Mouse (Mus musculus): ENCODE results near the gene Cd2ap. TPM values are rescaled to one million over a fixed set of nuclear protein-coding genes. Genes with fewer than 3 reads are reported as not detected.

Gene Cd2ap
- polyA plus RNA-seq (2012; ENCODE audit: low replicate concordance) = 20.7 and 24.5 TPM in 2 replicates

DNA sequence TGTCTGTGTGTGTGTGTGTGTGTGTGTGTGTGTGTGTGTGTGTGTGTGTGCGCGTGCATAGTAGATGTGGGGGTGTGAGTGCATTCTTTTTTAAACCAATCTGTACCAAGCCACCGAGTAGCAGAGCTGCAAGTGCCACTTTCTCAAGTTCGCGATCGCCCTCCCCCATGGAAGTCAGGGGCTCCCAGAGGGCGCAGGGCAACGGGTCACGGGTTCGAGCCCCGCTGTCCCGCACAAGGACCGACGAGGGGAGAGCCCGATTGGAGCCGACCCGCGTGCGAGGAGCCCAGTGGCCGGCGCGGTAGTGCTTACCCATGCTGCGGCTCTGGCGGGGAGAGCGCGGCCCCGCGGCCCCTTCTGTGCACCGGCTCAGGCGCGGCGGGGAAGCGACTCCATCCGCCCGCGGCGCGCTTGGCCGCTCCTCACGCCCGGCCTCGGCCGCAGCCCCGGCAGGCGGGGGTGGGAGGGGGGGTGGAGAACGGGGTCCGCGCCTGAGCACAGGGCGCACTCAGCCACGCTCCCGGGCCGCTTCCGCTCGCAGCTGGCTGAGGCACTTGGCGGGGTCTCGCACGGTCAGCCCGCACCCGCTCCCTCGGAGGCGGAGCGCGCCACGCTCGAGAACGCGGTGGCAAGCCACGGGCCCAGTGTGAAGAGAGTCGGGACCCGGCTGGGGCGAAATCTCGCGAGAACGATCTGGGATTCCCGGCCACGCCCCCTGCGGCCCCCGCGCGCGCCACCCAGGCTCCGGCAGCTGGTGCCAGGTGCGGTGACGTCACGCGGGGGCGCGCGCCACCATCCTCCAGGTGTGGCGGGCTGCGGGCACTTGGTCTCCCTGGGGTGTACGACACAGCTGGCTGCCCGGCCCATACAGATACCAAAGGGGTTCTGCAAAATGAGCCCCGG lies at the start of gene Cd2ap:
Gene Cd2ap (minus strand): TSS at position 665 of the 903 bp plus-strand sequence.

Other genes starting within 250 kb of the Cd2ap start
- gene Adgrf4, start 184.4 kb downstream of the Cd2ap start, polyA plus RNA-seq (2012; ENCODE audit: low replicate concordance) = not detected in 2 replicates
- gene Adgrf2, start 134.5 kb downstream of the Cd2ap start, polyA plus RNA-seq (2012; ENCODE audit: low replicate concordance) = not detected in 2 replicates
- gene Tnfrsf21, start 139.9 kb upstream of the Cd2ap start, polyA plus RNA-seq (2012; ENCODE audit: low replicate concordance) = 24.4 and 31.5 TPM in 2 replicates